ENCODE assay signal across 8 mouse cellular contexts in genomic region chr11:58994337-58994826, GRCm38 (mm10). TPM values are rescaled to one million over a fixed set of nuclear protein-coding genes. Genes with fewer than 3 reads are reported as not detected.
DNase-seq lines count a peak whose midpoint lies in the region; ATAC-seq lines count a peak whose summit lies in the region.

No protein-coding gene starts in this region.

- WGBS in intestine, embryonic 15.5 days = 2% methylated on average over 35 of the region's 35 CpGs
- WGBS in liver, embryonic 16.5 days (ENCODE audit: insufficient replicate concordance) = 2% methylated on average over 35 of the region's 35 CpGs
- WGBS in neural tube, embryonic 12.5 days = 1% methylated on average over 33 of the region's 35 CpGs

- H3K9ac ChIP-seq in intestine, embryonic 15.5 days = no peak overlapping the region
- H3K9ac ChIP-seq in liver, embryonic 16.5 days (ENCODE audit: low read depth, low read length) = peak overlapping the region; percentile 44; the same call in 1 of the 2 replicates
- H3K9ac ChIP-seq in neural tube, embryonic 12.5 days = 0 out of 2 replicates have a peak overlapping the region, but pooled peaks have one; percentile 9

- intact Hi-C loops in gastrocnemius, postnatal 14 days (cut with DNase I; ENCODE audit: low total_unique reads) = no loop called here

- H3K27ac ChIP-seq in intestine, embryonic 15.5 days = no peak overlapping the region
- no peak overlapping the region for H3K27ac ChIP-seq in liver, embryonic 16.5 days (ENCODE audit: low read length)
- H3K27ac ChIP-seq in neural tube, embryonic 12.5 days = no peak overlapping the region

- peak overlapping the region; percentile 71 for H3K4me2 ChIP-seq in intestine, embryonic 15.5 days (replicated peaks)
- H3K4me2 ChIP-seq in liver, embryonic 16.5 days (ENCODE audit: low read depth, low read length) = peak overlapping the region; percentile 70
- peak overlapping the region; percentile 61 for H3K4me2 ChIP-seq in neural tube, embryonic 12.5 days (replicated peaks)

- ATAC-seq in erythroblast, adult 5-6 weeks (replicated peaks; ENCODE audit: low FRiP score, poor library complexity, severe bottlenecking) = 0 out of 2 replicates have a peak, but pooled peaks have one; percentile 35
- peak; percentile 89 for ATAC-seq in intestine, embryonic 15.5 days
- ATAC-seq in liver, embryonic 16.5 days (ENCODE audit: low read depth) = peak; percentile 79
- ATAC-seq in neural tube, embryonic 12.5 days (ENCODE audit: low FRiP score, low read depth) = peak; percentile 50; the same call in 1 of the 2 replicates

- H3K4me3 ChIP-seq in intestine, embryonic 15.5 days (replicated peaks) = peak overlapping the region; percentile 34
- H3K4me3 ChIP-seq in liver, embryonic 16.5 days (ENCODE audit: low read depth, low read length) = peak overlapping the region; percentile 54
- H3K4me3 ChIP-seq in neural tube, embryonic 12.5 days = peak overlapping the region; percentile 30

- DNase-seq in gastrocnemius, postnatal 14 days = peak; percentile 32
- no peak for DNase-seq in gastrocnemius, adult 18-20 months (ENCODE audit: low spot score)
- peak; percentile 58 to 77 for DNase-seq in adrenal gland, postnatal 36 days
- peak; percentile 67 to 70 for DNase-seq in thymus, postnatal 36 days

- no peaks in the 10 kb centered on the region for H3K36me3 ChIP-seq in intestine, embryonic 15.5 days
- peaks cover 5% of the 10 kb centered on the region; the same call in 1 of the 2 replicates for H3K36me3 ChIP-seq in liver, embryonic 16.5 days (ENCODE audit: control insufficient read depth, insufficient read depth)
- peaks cover 15% of the 10 kb centered on the region for H3K36me3 ChIP-seq in neural tube, embryonic 12.5 days

- 0 out of 2 replicates have a peak, but pooled peaks cover 5% of the 10 kb centered on the region for H3K27me3 ChIP-seq in intestine, embryonic 15.5 days (replicated peaks)
- H3K27me3 ChIP-seq in liver, embryonic 16.5 days (ENCODE audit: control insufficient read depth, insufficient read depth, low read depth, low read length) = peaks cover 7% of the 10 kb centered on the region
- peaks cover 26% of the 10 kb centered on the region for H3K27me3 ChIP-seq in neural tube, embryonic 12.5 days (replicated peaks)

- no peaks in the 10 kb centered on the region; the same call in 1 of the 2 replicates for H3K4me1 ChIP-seq in intestine, embryonic 15.5 days (replicated peaks)
- peaks cover 20% of the 10 kb centered on the region for H3K4me1 ChIP-seq in liver, embryonic 16.5 days (ENCODE audit: control insufficient read depth, low read depth, low read length)
- peaks cover 10% of the 10 kb centered on the region; the same call in 1 of the 2 replicates for H3K4me1 ChIP-seq in neural tube, embryonic 12.5 days

- no peaks in the 10 kb centered on the region for H3K9me3 ChIP-seq in intestine, embryonic 15.5 days
- H3K9me3 ChIP-seq in liver, embryonic 16.5 days (replicated peaks; ENCODE audit: control insufficient read depth, low read length) = no peaks in the 10 kb centered on the region
- H3K9me3 ChIP-seq in neural tube, embryonic 12.5 days = no peaks in the 10 kb centered on the region

RNA-seq across cellular contexts. Expression of gene Trim11, which starts 16.5 kb away (rescaled TPM):
- 1 to 10 TPM; 9.3 to 9.6 TPM for total RNA-seq in gastrocnemius, postnatal 14 days (2021)
- total RNA-seq in gastrocnemius, adult 18-20 months (2021) = 1 to 10 TPM; 5.9 to 6.5 TPM
- total RNA-seq in adrenal gland, postnatal 36 days (2021) = 10 to 100 TPM; 23.7 to 25.5 TPM
- total RNA-seq in erythroblast, adult 5-6 weeks (2015; ENCODE audit: low replicate concordance) = 6.7 and 11.1 TPM in 2 replicates
- 8.1 and 10.8 TPM in 2 replicates for total RNA-seq in erythroblast, adult 5-6 weeks (2017; ENCODE audit: low replicate concordance)
- 16.0 and 17.0 TPM in 2 replicates for polyA plus RNA-seq in intestine, embryonic 15.5 days (2015; fragmentation: Nextera tagmentation; extraction: Ambion mirVana)
- 8.2 and 8.7 TPM in 2 replicates for polyA plus RNA-seq in liver, embryonic 16.5 days (2015; fragmentation: Nextera tagmentation; extraction: Ambion mirVana)
- 20.5 TPM in 2 replicates for polyA plus RNA-seq in neural tube, embryonic 12.5 days (2016; fragmentation: Nextera tagmentation; extraction: Ambion mirVana)

RNA-seq across cellular contexts. Expression of gene Hist3h2a, which starts 39.9 kb away (rescaled TPM):
- 10 to 100 TPM; 15.1 to 16.8 TPM for total RNA-seq in gastrocnemius, postnatal 14 days (2021)
- 10 to 100 TPM in 1 of 2 experiments, 1 to 10 TPM in 1; 9.1 to 11.1 TPM for total RNA-seq in gastrocnemius, adult 18-20 months (2021)
- total RNA-seq in adrenal gland, postnatal 36 days (2021) = 10 to 100 TPM; 20.0 to 21.8 TPM
- total RNA-seq in erythroblast, adult 5-6 weeks (2015; ENCODE audit: low replicate concordance) = 30.5 and 41.5 TPM in 2 replicates
- total RNA-seq in erythroblast, adult 5-6 weeks (2017; ENCODE audit: low replicate concordance) = 255 and 279 TPM in 2 replicates
- 27.2 and 28.3 TPM in 2 replicates for polyA plus RNA-seq in intestine, embryonic 15.5 days (2015; fragmentation: Nextera tagmentation; extraction: Ambion mirVana)
- polyA plus RNA-seq in liver, embryonic 16.5 days (2015; fragmentation: Nextera tagmentation; extraction: Ambion mirVana) = 21.2 and 24.4 TPM in 2 replicates
- 91.6 and 103 TPM in 2 replicates for polyA plus RNA-seq in neural tube, embryonic 12.5 days (2016; fragmentation: Nextera tagmentation; extraction: Ambion mirVana)

RNA-seq across cellular contexts. Expression of gene Trim17, which starts 39.9 kb away (rescaled TPM):
- total RNA-seq in gastrocnemius, postnatal 14 days (2021) = under 1 TPM in 1 of 2 experiments, not detected in 1; 0.29 TPM
- total RNA-seq in gastrocnemius, adult 18-20 months (2021) = under 1 TPM; 0.31 to 0.41 TPM
- total RNA-seq in adrenal gland, postnatal 36 days (2021) = under 1 TPM; 0.10 to 0.26 TPM
- total RNA-seq in erythroblast, adult 5-6 weeks (2015; ENCODE audit: low replicate concordance) = 0.63 TPM in 1 of 2 replicates, not detected in the other
- 1.5 TPM in 1 of 2 replicates, not detected in the other for total RNA-seq in erythroblast, adult 5-6 weeks (2017; ENCODE audit: low replicate concordance)
- 0.16 and 0.35 TPM in 2 replicates for polyA plus RNA-seq in intestine, embryonic 15.5 days (2015; fragmentation: Nextera tagmentation; extraction: Ambion mirVana)
- 0.15 and 0.19 TPM in 2 replicates for polyA plus RNA-seq in liver, embryonic 16.5 days (2015; fragmentation: Nextera tagmentation; extraction: Ambion mirVana)
- polyA plus RNA-seq in neural tube, embryonic 12.5 days (2016; fragmentation: Nextera tagmentation; extraction: Ambion mirVana) = 0.84 and 1.0 TPM in 2 replicates

RNA-seq across cellular contexts. Expression of gene Hist3h2ba, which starts 45.7 kb away (rescaled TPM):
- total RNA-seq in gastrocnemius, postnatal 14 days (2021) = 1 to 10 TPM; 2.1 to 3.7 TPM
- under 1 TPM; 0.62 to 0.97 TPM for total RNA-seq in gastrocnemius, adult 18-20 months (2021)
- 1 to 10 TPM; 4.5 to 5.8 TPM for total RNA-seq in adrenal gland, postnatal 36 days (2021)
- total RNA-seq in erythroblast, adult 5-6 weeks (2015; ENCODE audit: low replicate concordance) = 7.5 and 25.9 TPM in 2 replicates
- total RNA-seq in erythroblast, adult 5-6 weeks (2017; ENCODE audit: low replicate concordance) = 40.6 and 51.9 TPM in 2 replicates
- polyA plus RNA-seq in intestine, embryonic 15.5 days (2015; fragmentation: Nextera tagmentation; extraction: Ambion mirVana) = 39.9 and 40.0 TPM in 2 replicates
- polyA plus RNA-seq in liver, embryonic 16.5 days (2015; fragmentation: Nextera tagmentation; extraction: Ambion mirVana) = 17.9 and 22.4 TPM in 2 replicates
- 167 and 246 TPM in 2 replicates for polyA plus RNA-seq in neural tube, embryonic 12.5 days (2016; fragmentation: Nextera tagmentation; extraction: Ambion mirVana)

RNA-seq across cellular contexts. Expression of gene Rnf187, which starts 55.7 kb away (rescaled TPM):
- total RNA-seq in gastrocnemius, postnatal 14 days (2021) = 100 to 1,000 TPM; 126 to 139 TPM
- 10 to 100 TPM; 88.8 to 90.3 TPM for total RNA-seq in gastrocnemius, adult 18-20 months (2021)
- total RNA-seq in adrenal gland, postnatal 36 days (2021) = 100 to 1,000 TPM; 173 to 181 TPM
- 18.6 and 23.6 TPM in 2 replicates for total RNA-seq in erythroblast, adult 5-6 weeks (2015; ENCODE audit: low replicate concordance)
- total RNA-seq in erythroblast, adult 5-6 weeks (2017; ENCODE audit: low replicate concordance) = 32.3 and 36.6 TPM in 2 replicates
- polyA plus RNA-seq in intestine, embryonic 15.5 days (2015; fragmentation: Nextera tagmentation; extraction: Ambion mirVana) = 201 and 207 TPM in 2 replicates
- 74.5 and 81.7 TPM in 2 replicates for polyA plus RNA-seq in liver, embryonic 16.5 days (2015; fragmentation: Nextera tagmentation; extraction: Ambion mirVana)
- 594 and 608 TPM in 2 replicates for polyA plus RNA-seq in neural tube, embryonic 12.5 days (2016; fragmentation: Nextera tagmentation; extraction: Ambion mirVana)

Comparison
In these comparisons a context has a peak if more than half of its experiments do, and no peak if none do; other contexts are left out.
1. ATAC-seq: peak in every context shown above with its lines; median percentile 89 in intestine, embryonic 15.5 days; 79 in liver, embryonic 16.5 days; 50 in neural tube, embryonic 12.5 days; 35 in erythroblast, adult 5-6 weeks.